Mouse (Mus musculus) cerebellum, adult 2 months (tissue): Measurements from ENCODE around the gene Pou3f1.

Experiments used
- CTCF ChIP-seq: fragments of 200-500 bp; IDR thresholded peaks from 2 replicates; pipeline ENCODE4 v1.5.1; 2011; ENCODE audit warnings: low read depth, mild to moderate bottlenecking, control low read depth, low read length, moderate library complexity, borderline replicate concordance; ENCODE audit not compliant: insufficient read depth
- POLR2A ChIP-seq: fragments of 200-500 bp; IDR thresholded peaks from 2 replicates; pipeline ENCODE4 v1.6.1; 2011; ENCODE audit warnings: low read length, control low read depth, borderline replicate concordance; ENCODE audit not compliant: insufficient read depth

DNA sequence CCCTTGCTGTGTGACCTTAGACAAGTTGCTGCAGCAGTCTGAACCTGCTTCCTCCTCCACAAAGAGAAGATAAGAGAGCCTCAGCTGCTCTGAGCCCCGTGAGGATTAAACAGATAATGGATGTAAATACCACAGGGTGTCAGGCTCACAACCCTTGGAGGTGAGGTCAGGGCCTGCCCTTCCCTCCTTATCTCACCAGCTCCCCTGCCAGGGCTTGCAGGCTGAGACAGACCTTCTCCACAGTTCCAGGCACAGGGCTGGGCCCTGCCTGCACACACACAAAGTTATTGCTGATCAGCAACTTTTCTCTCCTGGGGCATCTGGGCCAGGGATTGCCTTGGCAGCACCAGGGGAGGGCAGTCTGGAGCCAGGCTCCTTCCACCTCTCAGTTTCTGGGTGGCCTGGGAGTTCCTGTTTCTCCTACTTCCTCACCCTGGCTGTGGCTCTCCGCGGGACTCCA lies 11.6 kb upstream of the Pou3f1 start:
- no peak for TF ChIP-seq CTCF
- TF ChIP-seq POLR2A: no peak
